In genomic region chr13:31579866-31580265, GRCm38 (mm10) we compare ENCODE assay signal across 11 mouse cellular contexts. TPM values are rescaled to one million over a fixed set of nuclear protein-coding genes. Genes with fewer than 3 reads are reported as not detected.
DNase-seq lines count a peak whose midpoint lies in the region; TF ChIP-seq lines count a peak whose summit lies in the region.
"Had no signal": no experiment of that assay in that cellular context is flagged by ENCODE, and none has a peak within 500 bp of the region (broad histone marks: within the 10 kb centered on the region; RNA-seq: fewer than 3 reads in every experiment).

No protein-coding gene starts in this region.

- no peak for TF ChIP-seq POLR2A in cerebellum, adult 2 months (IDR thresholded peaks at IDR 0.05; ENCODE audit: borderline replicate concordance, insufficient read depth, low read length)
- TF ChIP-seq POLR2A in lung, adult 2 months (IDR thresholded peaks at IDR 0.05; ENCODE audit: borderline replicate concordance, extremely low read depth, low read depth, low read length), result no peak

- WGBS in cerebellum, adult 2 months, result 67% methylated on average over 9 of the region's 9 CpGs
- 55% methylated on average over 9 of the region's 9 CpGs for WGBS in lung, adult 2 months

- no peak overlapping the region for H3K27ac ChIP-seq in cerebellum, adult 2 months (ENCODE audit: insufficient read depth, low read length)
- H3K27ac ChIP-seq: macrophage; neural tube, embryonic 12.5 days had no signal

- no peaks in the 10 kb centered on the region for H3K4me1 ChIP-seq in cerebellum, adult 2 months (ENCODE audit: control insufficient read depth, insufficient read depth, low read length)
- no peaks in the 10 kb centered on the region; the same call in 1 of the 2 replicates for H3K4me1 ChIP-seq in lung, adult 2 months (ENCODE audit: control insufficient read depth, insufficient read depth, low read length)
- H3K4me1 ChIP-seq: neural tube, embryonic 12.5 days had no signal

- no peak for DNase-seq in cerebellum, adult 2 months
- DNase-seq in cerebellum, adult 18-20 months, result no peak
- DNase-seq in thymus, postnatal 4 days, result peak; percentile 21
- DNase-seq in thymus, postnatal 0 days (ENCODE audit: low spot score), result no peak
- DNase-seq in lung, adult 2 months, result peak; percentile 65
- peak; percentile 53 for DNase-seq in urinary bladder, postnatal 25 days (ENCODE audit: low spot score)
- no peak for DNase-seq in right cerebral cortex, postnatal 25 days
- DNase-seq in natural killer cell, adult 2 months (ENCODE audit: low spot score in 2 of 2), result no peak

- peak; percentile 23; the same call in 1 of the 2 replicates for TF ChIP-seq CTCF in cerebellum, adult 2 months (IDR thresholded peaks at IDR 0.05; ENCODE audit: borderline replicate concordance, insufficient read depth, low read depth, low read length)
- TF ChIP-seq CTCF in lung, adult 2 months (IDR thresholded peaks at IDR 0.05; ENCODE audit: insufficient read depth, low read length), result peak; percentile 72

- no peaks in the 10 kb centered on the region for H3K27me3 ChIP-seq in cerebellum, adult 2 months (ENCODE audit: control insufficient read depth, insufficient read depth, low read length)

- no peak overlapping the region for H3K4me3 ChIP-seq in cerebellum, adult 2 months (replicated peaks; ENCODE audit: insufficient read depth, low read depth, low read length)
- no peak overlapping the region for H3K4me3 ChIP-seq in lung, adult 2 months (replicated peaks; ENCODE audit: extremely low read depth, low read depth, low read length)
- H3K4me3 ChIP-seq: neural tube, embryonic 12.5 days had no signal

RNA-seq across cellular contexts. Expression of gene A530084C06Rik, which starts 20.7 kb away (rescaled TPM):
- 0.72 and 0.87 TPM in 2 replicates for polyA plus RNA-seq in cerebellum, adult 2 months (2012; rRNA removed)
- polyA plus RNA-seq in thymus, postnatal 0 days (2015; fragmentation: Nextera tagmentation; extraction: Ambion mirVana), result not detected in 2 replicates
- 0.67 and 0.88 TPM in 2 replicates for polyA plus RNA-seq in lung, adult 2 months (2012; rRNA removed)
- polyA plus RNA-seq: heart, postnatal 0 days; macrophage; neural tube, embryonic 12.5 days had no signal

RNA-seq across cellular contexts. Expression of gene Foxq1, which starts 23.9 kb away (rescaled TPM):
- 3.0 and 3.3 TPM in 2 replicates for polyA plus RNA-seq in cerebellum, adult 2 months (2012; rRNA removed)
- polyA plus RNA-seq in thymus, postnatal 0 days (2015; fragmentation: Nextera tagmentation; extraction: Ambion mirVana), result 0.15 and 0.21 TPM in 2 replicates
- 6.4 and 7.9 TPM in 2 replicates for polyA plus RNA-seq in lung, adult 2 months (2012; rRNA removed)
- polyA plus RNA-seq: macrophage had no signal

RNA-seq across cellular contexts. Expression of gene Foxf2, which starts 45.8 kb away (rescaled TPM):
- polyA plus RNA-seq in cerebellum, adult 2 months (2012; rRNA removed), result 4.3 and 5.3 TPM in 2 replicates
- not detected in 2 replicates for polyA plus RNA-seq in thymus, postnatal 0 days (2015; fragmentation: Nextera tagmentation; extraction: Ambion mirVana)
- 64.7 and 69.8 TPM in 2 replicates for polyA plus RNA-seq in lung, adult 2 months (2012; rRNA removed)
- polyA plus RNA-seq: heart, postnatal 0 days; macrophage had no signal

Comparison
In these comparisons a context has a peak if more than half of its experiments do, and no peak if none do; other contexts are left out.
1. DNase-seq: peak in thymus, postnatal 4 days (single experiment), lung, adult 2 months (single experiment) and urinary bladder, postnatal 25 days (single experiment); none in cerebellum, adult 2 months (0 of 2), cerebellum, adult 18-20 months (0 of 2), thymus, postnatal 0 days (single experiment), right cerebral cortex, postnatal 25 days (single experiment) and natural killer cell, adult 2 months (0 of 2).
2. RNA of gene Foxf2, which starts 45.8 kb away (polyA plus RNA-seq): 64.7 to 69.8 TPM in lung, adult 2 months; 4.3 to 5.3 TPM in cerebellum, adult 2 months and not detected in thymus, postnatal 0 days; every median in the first group is over 10 times any median in the second.